Mouse (Mus musculus) brain, embryonic 18.5 days (tissue): ENCODE measurements around the gene Smco4.
"Not testable (repeated sequence)": the region's sequence is repeated elsewhere in the genome, so short reads cannot be mapped to it uniquely, and the experiment has no call there.

ENCODE experiments used
- DNase-seq: peaks from one replicate; pipeline ENCODE4 v3.0.0-alpha.2; 2012; ENCODE audit warnings: low read depth, low spot score

The Smco4 gene

GRCm38 (mm10) chr9:15538979-15539533 lies 45.8 kb downstream of the Smco4 start:
- DNase-seq: no peak

GRCm38 (mm10) chr9:15541735-15542354 lies 48.6 kb downstream of the Smco4 start:
- no peak for DNase-seq

GRCm38 (mm10) chr9:15550461-15550961 lies 57.3 kb downstream of the Smco4 start:
- DNase-seq: no peak

- not testable (repeated sequence) for DNase-seq
These were observed 57.8 kb downstream of the Smco4 start for GRCm38 (mm10) chr9:15551073-15551472.

- no peak for DNase-seq
These were observed 59.0 kb downstream of the Smco4 start for GRCm38 (mm10) chr9:15551933-15552851.

- no peak for DNase-seq
These were observed 60.1 kb downstream of the Smco4 start for GRCm38 (mm10) chr9:15553322-15553721.

GRCm38 (mm10) chr9:15560451-15560850 lies 67.2 kb downstream of the Smco4 start:
- no peak for DNase-seq

- no peak for DNase-seq
These were observed 69.1 kb downstream of the Smco4 start for GRCm38 (mm10) chr9:15562353-15562752.

- DNase-seq: no peak
These were observed 81.7 kb downstream of the Smco4 start for GRCm38 (mm10) chr9:15574750-15575454.

GRCm38 (mm10) chr9:15578427-15578826 lies 85.2 kb downstream of the Smco4 start:
- DNase-seq: no peak

- no peak for DNase-seq
These were observed 85.7 kb downstream of the Smco4 start for GRCm38 (mm10) chr9:15578946-15579345.

GRCm38 (mm10) chr9:15580176-15580575 lies 86.9 kb downstream of the Smco4 start:
- DNase-seq: no peak

GRCm38 (mm10) chr9:15582026-15582425 lies 88.8 kb downstream of the Smco4 start:
- DNase-seq: no peak

- DNase-seq: no peak
These were observed 91.0 kb downstream of the Smco4 start for GRCm38 (mm10) chr9:15584209-15584608.

- no peak for DNase-seq
These were observed 92.7 kb downstream of the Smco4 start for GRCm38 (mm10) chr9:15585956-15586355.

- DNase-seq: no peak
These were observed 94.1 kb downstream of the Smco4 start for GRCm38 (mm10) chr9:15587157-15587854.

GRCm38 (mm10) chr9:15594148-15594547 lies 100.9 kb downstream of the Smco4 start:
- no peak for DNase-seq
